Mouse (Mus musculus) kidney, embryonic 14.5 days (tissue): ENCODE data around the gene Ap2a1. TPM values are rescaled to one million over a fixed set of nuclear protein-coding genes. Genes with fewer than 3 reads are reported as not detected.
"Not testable (repeated sequence)": the region's sequence is repeated elsewhere in the genome, so short reads cannot be mapped to it uniquely, and the experiment has no call there.

Experiments
- ATAC-seq: fragments of 200-750 bp; cut with Nextera tagmentation; 2 replicates; pipeline ENCODE4 v1.8.0; 2017; ENCODE audit warnings: moderate number of reproducible peaks, mild to moderate bottlenecking, moderate TSS enrichment, moderate library complexity; ENCODE audit not compliant: low FRiP score, low TSS enrichment
- H3K27ac ChIP-seq: fragments of 300-500 bp; sonication (generic); 2 replicates; pipeline ENCODE4 v1.5.1; 2014; ENCODE audit warnings: low read depth, mild to moderate bottlenecking, low read length, moderate library complexity, mixed read lengths
- H3K27me3 ChIP-seq: fragments of 300-500 bp; sonication (generic); 2 replicates; pipeline ENCODE4 v1.6.1; 2014; ENCODE audit warnings: mild to moderate bottlenecking, low read length; ENCODE audit not compliant: control insufficient read depth, insufficient read depth
- H3K36me3 ChIP-seq: fragments of 300-500 bp; sonication (generic); 2 replicates; pipeline ENCODE4 v1.6.1; 2014; ENCODE audit warnings: low read length, mixed read lengths; ENCODE audit not compliant: control insufficient read depth, insufficient read depth
- H3K4me1 ChIP-seq: fragments of 300-500 bp; sonication (generic); 2 replicates; pipeline ENCODE4 v1.6.1; 2014; ENCODE audit warnings: low read length, mixed read lengths; ENCODE audit not compliant: control insufficient read depth, insufficient read depth
- H3K4me2 ChIP-seq: fragments of 300-500 bp; sonication (generic); replicated peaks from 2 replicates; pipeline ENCODE4 v1.6.1; 2014; ENCODE audit warnings: low read depth, mild to moderate bottlenecking, low read length
- H3K4me3 ChIP-seq: fragments of 300-500 bp; sonication (generic); 2 replicates; pipeline ENCODE4 v1.5.1; 2014; ENCODE audit warnings: mild to moderate bottlenecking, low read length
- H3K9ac ChIP-seq: fragments of 300-500 bp; sonication (generic); 2 replicates; pipeline ENCODE4 v1.6.1; 2014; ENCODE audit warnings: low read depth, mild to moderate bottlenecking, low read length, moderate library complexity
- H3K9me3 ChIP-seq: fragments of 300-500 bp; sonication (generic); 2 replicates; pipeline ENCODE4 v1.6.1; 2016; ENCODE audit warnings: low read length; ENCODE audit not compliant: control insufficient read depth
- WGBS: fragments of 180-500 bp; shearing (Covaris S2); extraction: QIAGEN DNeasy Blood & Tissue Kit; methylation state at CpG from one replicate; pipeline ENCODE4 v1.1.7; 2014; 5-methylcytosine and 5-hydroxymethylcytosine counted together
- polyA plus RNA-seq: library from polyadenylated mRNA; unstranded; fragments of >200 nt; fragmentation: Nextera tagmentation; extraction: Ambion mirVana; gene quantifications from 2 replicates; pipeline ENCODE4 v1.2.1, GENCODE M21; 2014

Ap2a1 gene
- polyA plus RNA-seq, 1 experiment from 2014 or later, result 80.5 TPM

DNA sequence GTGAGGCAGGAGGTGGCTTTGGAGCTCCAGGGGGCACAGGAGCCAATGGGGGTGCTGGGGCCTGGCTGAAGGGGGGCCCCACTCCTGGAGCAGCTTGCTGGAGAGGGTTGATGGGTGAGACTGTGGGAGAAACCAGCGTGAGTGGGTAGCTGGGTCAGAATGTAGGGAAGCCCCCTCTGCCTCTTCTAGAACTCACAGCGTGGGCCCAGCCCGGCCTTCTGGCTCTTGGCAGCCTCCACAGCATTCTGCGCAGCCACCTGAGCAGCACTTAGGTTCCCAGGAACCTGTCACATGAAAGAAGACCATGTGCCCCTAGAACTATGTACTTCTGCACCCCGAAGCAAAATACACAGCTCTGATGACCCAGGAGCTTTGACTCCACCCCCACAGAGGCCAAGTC lies 44.7 kb downstream of the Ap2a1 start:
- Histone ChIP-seq H3K4me3 (no peak overlapping the region), H3K36me3 (peaks cover 84% of the 10 kb centered on the region), H3K9me3 (no peaks in the 10 kb centered on the region), H3K4me2 (no peak overlapping the region), H3K27me3 (no peaks in the 10 kb centered on the region), H3K27ac (no peak overlapping the region), H3K4me1 (no peaks in the 10 kb centered on the region), H3K9ac (no peak overlapping the region)
- WGBS, result 96% methylated on average over 5 of the region's 5 CpGs
- no peak for ATAC-seq

GRCm38 (mm10) chr7:44883036-44883435 lies 46.3 kb downstream of the Ap2a1 start:
- Histone ChIP-seq H3K36me3 (peaks cover 86% of the 10 kb centered on the region), H3K4me2 (no peak overlapping the region), H3K4me3 (no peak overlapping the region), H3K9ac (no peak overlapping the region), H3K27me3 (no peaks in the 10 kb centered on the region), H3K9me3 (no peaks in the 10 kb centered on the region), H3K27ac (no peak overlapping the region), H3K4me1 (no peaks in the 10 kb centered on the region)
- 91% methylated on average over 3 of the region's 3 CpGs for WGBS
- no peak for ATAC-seq

GRCm38 (mm10) chr7:44877833-44878232 lies 51.5 kb downstream of the Ap2a1 start:
- WGBS, result 92% methylated on average over 14 of the region's 14 CpGs
- no peak for ATAC-seq

DNA sequence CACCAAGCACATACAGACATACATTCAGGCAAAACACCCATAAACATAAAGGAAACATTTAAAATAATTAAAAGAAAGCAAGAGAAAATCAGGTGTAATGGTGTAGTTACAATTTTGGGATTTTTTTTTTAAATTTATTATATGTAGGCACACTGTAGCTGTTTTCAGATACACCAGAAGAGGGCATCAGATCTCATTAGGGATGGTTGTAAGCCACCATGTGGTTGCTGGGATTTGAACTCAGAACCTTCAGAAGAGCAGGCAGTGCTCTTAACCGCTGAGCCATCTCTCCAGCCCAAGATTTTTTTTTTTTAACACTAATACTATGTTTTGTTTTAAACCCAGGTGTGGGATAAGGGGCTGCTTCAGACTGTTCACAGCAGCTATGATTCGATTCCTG lies 57.5 kb downstream of the Ap2a1 start:
- not testable (repeated sequence) for ATAC-seq, H3K27ac ChIP-seq, H3K4me2 ChIP-seq, H3K9ac ChIP-seq, H3K9me3 ChIP-seq, H3K4me3 ChIP-seq, H3K27me3 ChIP-seq
- Histone ChIP-seq H3K4me1 (peaks cover 25% of the 10 kb centered on the region), H3K36me3 (peaks cover 15% of the 10 kb centered on the region)
- 86% methylated on average over 2 of the region's 2 CpGs for whole genome bisulfite sequencing

More at GRCm38 (mm10) chr7:44877833-44878232, 51.5 kb downstream of the Ap2a1 start:
- Histone ChIP-seq H3K4me1 (peaks cover 4% of the 10 kb centered on the region; the same call in 1 of the 2 replicates), H3K4me3 (no peak overlapping the region), H3K27me3 (no peaks in the 10 kb centered on the region), H3K36me3 (peaks cover 70% of the 10 kb centered on the region), H3K9me3 (no peaks in the 10 kb centered on the region), H3K4me2 (no peak overlapping the region), H3K9ac (no peak overlapping the region), H3K27ac (no peak overlapping the region)

DNA sequence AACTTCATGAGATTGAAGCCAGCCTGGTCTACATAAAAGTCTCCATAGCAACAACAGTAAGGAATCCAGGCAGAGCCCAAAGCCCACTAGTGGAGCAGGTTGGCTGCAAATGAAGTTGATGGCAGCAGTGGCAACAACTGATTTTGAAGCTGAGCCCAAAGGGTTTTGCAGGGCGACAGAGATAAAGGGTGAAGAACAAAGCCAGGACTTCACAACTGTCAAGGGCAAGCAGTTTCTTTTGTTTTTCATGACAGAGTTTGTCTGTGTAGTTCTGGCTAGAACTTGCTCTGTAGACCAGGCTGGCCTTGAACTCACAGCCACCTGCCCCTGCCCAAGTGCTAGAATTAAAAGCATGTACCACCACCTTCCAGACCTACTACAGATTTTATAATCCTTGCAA lies 58.1 kb downstream of the Ap2a1 start:
- no peak overlapping the region for H3K27ac ChIP-seq
- no peak overlapping the region for H3K4me3 ChIP-seq
- no peak for ATAC-seq
- peaks cover 31% of the 10 kb centered on the region for H3K4me1 ChIP-seq
- H3K36me3 ChIP-seq, result peaks cover 13% of the 10 kb centered on the region
- no peak overlapping the region for H3K4me2 ChIP-seq
- no peaks in the 10 kb centered on the region for H3K27me3 ChIP-seq
- no peak overlapping the region for H3K9ac ChIP-seq
- no peaks in the 10 kb centered on the region for H3K9me3 ChIP-seq
- WGBS, result 87% methylated on average over 1 of the region's 1 CpGs

GRCm38 (mm10) chr7:44870614-44871013 lies 58.7 kb downstream of the Ap2a1 start:
- H3K9me3 ChIP-seq, result no peaks in the 10 kb centered on the region
- H3K27ac ChIP-seq, result peak overlapping the region; percentile 100
- H3K36me3 ChIP-seq, result peaks cover 13% of the 10 kb centered on the region; the same call in 1 of the 2 replicates
- H3K4me1 ChIP-seq, result peaks cover 36% of the 10 kb centered on the region
- H3K4me2 ChIP-seq, result peak overlapping the region; percentile 90
- no peaks in the 10 kb centered on the region for H3K27me3 ChIP-seq
- H3K9ac ChIP-seq, result peak overlapping the region; percentile 97; the same call in 1 of the 2 replicates
- WGBS, result 78% methylated on average over 6 of the region's 6 CpGs
- H3K4me3 ChIP-seq, result peak overlapping the region; percentile 96
- no peak for ATAC-seq

GRCm38 (mm10) chr7:44869697-44870528 lies 59.4 kb downstream of the Ap2a1 start, which contains the start of gene Ptov1:
Gene Ptov1, minus strand, starts transcription at chr7:44869788.
- Histone ChIP-seq H3K4me3 (peak within 1 kb of the TSS; percentile 96), H3K27me3 (no peaks in the 10 kb centered on the region), H3K4me2 (peak within 1 kb of the TSS; percentile 90), H3K9ac (peak within 1 kb of the TSS; percentile 97), H3K4me1 (peaks cover 41% of the 10 kb centered on the region), H3K27ac (peak within 1 kb of the TSS; percentile 100), H3K9me3 (no peaks in the 10 kb centered on the region), H3K36me3 (peaks cover 20% of the 10 kb centered on the region)
- ATAC-seq, result peak; percentile 93
- 3% methylated on average over 29 of the region's 29 CpGs for WGBS

DNA sequence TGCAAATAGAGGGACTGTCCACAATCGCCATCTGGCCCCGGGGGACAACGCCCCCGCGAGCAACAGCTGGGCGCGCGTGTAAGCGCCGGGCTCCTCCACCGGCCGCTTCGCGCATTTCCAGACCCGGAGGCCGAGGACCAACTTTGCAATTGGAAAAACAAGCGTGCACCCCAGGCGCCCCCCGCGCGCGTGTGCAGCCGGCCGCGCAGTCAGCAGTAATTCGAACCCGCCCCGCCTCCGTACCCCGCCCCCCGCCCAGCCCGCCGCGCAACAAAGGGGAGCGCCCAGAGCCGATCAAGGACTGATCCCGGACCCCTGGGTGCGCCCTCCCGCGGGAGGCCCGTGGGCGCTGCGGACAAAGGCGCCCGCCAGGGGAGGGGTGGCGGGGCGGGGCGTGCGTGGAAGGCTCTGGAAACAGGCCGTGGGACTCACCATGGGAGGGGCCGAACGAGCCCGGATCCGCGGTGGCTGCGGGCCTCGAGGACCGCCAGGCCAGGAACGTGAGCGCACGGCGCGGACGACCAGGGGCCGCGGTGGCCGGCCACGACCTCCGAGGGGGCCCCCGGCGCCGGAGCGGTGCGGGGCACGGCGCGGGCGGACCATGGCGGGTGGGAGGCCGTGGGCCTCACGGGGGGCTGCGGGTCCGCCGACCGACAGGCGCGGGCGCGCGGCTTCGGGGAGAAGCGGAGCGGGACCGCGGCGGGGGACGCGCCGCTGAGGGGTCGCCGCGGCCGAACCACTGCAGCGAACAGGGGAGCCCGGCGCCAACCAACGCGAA lies 60.2 kb downstream of the Ap2a1 start:
- H3K4me3 ChIP-seq, result peak overlapping the region; percentile 96
- peak overlapping the region; percentile 90 for H3K4me2 ChIP-seq
- no peaks in the 10 kb centered on the region for H3K27me3 ChIP-seq
- H3K4me1 ChIP-seq, result peaks cover 41% of the 10 kb centered on the region
- under 1% methylated on average over 95 of the region's 108 CpGs for WGBS
- H3K9me3 ChIP-seq, result no peaks in the 10 kb centered on the region
- peaks cover 28% of the 10 kb centered on the region for H3K36me3 ChIP-seq
- ATAC-seq, result peak; percentile 70
- H3K9ac ChIP-seq, result peak overlapping the region; percentile 97
- H3K27ac ChIP-seq, result peak overlapping the region; percentile 100

DNA sequence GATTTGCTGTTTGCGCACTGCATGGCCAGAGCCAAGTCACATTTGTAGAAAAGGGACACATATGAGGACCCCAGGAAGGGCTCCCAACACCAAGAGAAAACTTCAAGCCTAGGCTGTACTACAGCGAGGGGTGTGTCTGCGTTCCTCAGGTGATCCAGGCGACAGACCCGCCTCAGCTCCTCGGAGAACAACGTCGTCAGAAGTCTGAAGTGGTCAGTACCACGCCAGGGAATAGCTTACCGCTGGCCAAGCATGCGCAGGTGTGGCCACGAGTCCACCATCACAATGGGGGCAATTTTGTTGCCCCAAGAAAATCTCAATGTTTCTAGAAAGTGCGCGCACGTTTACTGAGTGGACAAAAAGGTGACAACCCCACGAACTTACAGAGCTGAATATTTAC lies 60.8 kb downstream of the Ap2a1 start:
- Histone ChIP-seq H3K4me2 (peak overlapping the region; percentile 90), H3K36me3 (peaks cover 35% of the 10 kb centered on the region), H3K27ac (peak overlapping the region; percentile 100), H3K4me3 (peak overlapping the region; percentile 96), H3K9me3 (no peaks in the 10 kb centered on the region), H3K9ac (peak overlapping the region; percentile 97), H3K4me1 (peaks cover 40% of the 10 kb centered on the region), H3K27me3 (no peaks in the 10 kb centered on the region)
- ATAC-seq, result no peak
- 4% methylated on average over 16 of the region's 16 CpGs for WGBS
